Mouse (Mus musculus) MEL (cell line): Measurements from ENCODE around the gene Mmrn1. TPM values are rescaled to one million over a fixed set of nuclear protein-coding genes. Genes with fewer than 3 reads are reported as not detected.
"Not testable (repeated sequence)": the region's sequence is repeated elsewhere in the genome, so short reads cannot be mapped to it uniquely, and the experiment has no call there.

Experiments used
- DNase-seq: peaks from one replicate; pipeline ENCODE4 v3.0.0; 2011; ENCODE audit warnings: low read depth, low spot score
- H3K27ac ChIP-seq: 2 replicates; pipeline ENCODE4 v1.5.1; 2012; ENCODE audit warnings: low read depth, mild to moderate bottlenecking, control low read depth, low read length, moderate library complexity; ENCODE audit not compliant: control insufficient read depth
- H3K27me3 ChIP-seq, 2 experiments: fragments of 150-350 bp in 1 of 2; sonication (generic) in 1 of 2; 2 replicates each; pipeline ENCODE4 v1.6.1; 2012; ENCODE audit warnings: low read length in 2 of 2, mild to moderate bottlenecking in 2 of 2, improper control_type of control experiment in 1 of 2, moderate library complexity in 1 of 2; ENCODE audit not compliant: insufficient read depth in 2 of 2, control insufficient read depth in 1 of 2
- H3K36me3 ChIP-seq, 2 experiments: 2 replicates each; pipeline ENCODE4 v1.6.1; 2012 to 2014; ENCODE audit warnings: low read length in 2 of 2, improper control_type of control experiment in 1 of 2, inconsistent platforms in 1 of 2, mild to moderate bottlenecking in 1 of 2; ENCODE audit not compliant: insufficient read depth in 2 of 2, control insufficient read depth in 1 of 2
- H3K4me1 ChIP-seq, 2 experiments: fragments of 150-350 bp in 1 of 2; sonication (generic) in 1 of 2; 2 replicates each; pipeline ENCODE4 v1.6.1; 2012; ENCODE audit warnings: low read length in 2 of 2, improper control_type of control experiment in 1 of 2, mild to moderate bottlenecking in 1 of 2; ENCODE audit not compliant: insufficient read depth in 2 of 2, control insufficient read depth in 1 of 2
- H3K4me3 ChIP-seq, 2 experiments: fragments of 150-350 bp in 1 of 2; sonication (generic) in 1 of 2; 2 replicates each; pipeline ENCODE4 v1.5.1; 2012; ENCODE audit warnings: low read depth in 2 of 2, low read length in 2 of 2, mild to moderate bottlenecking in 2 of 2, moderate library complexity in 2 of 2, control low read depth in 1 of 2, improper control_type of control experiment in 1 of 2; ENCODE audit not compliant: control insufficient read depth in 1 of 2, insufficient read depth in 1 of 2
- H3K79me2 ChIP-seq: 2 replicates; pipeline ENCODE4 v1.6.1; 2012; ENCODE audit warnings: mild to moderate bottlenecking, low read length, moderate library complexity; ENCODE audit not compliant: control insufficient read depth, poor library complexity, insufficient read depth
- H3K9ac ChIP-seq: 2 replicates; pipeline ENCODE4 v1.6.1; 2012; ENCODE audit warnings: low read depth, mild to moderate bottlenecking, control low read depth, low read length, moderate library complexity; ENCODE audit not compliant: control insufficient read depth, poor library complexity, severe bottlenecking
- H3K9me3 ChIP-seq: fragments of 150-350 bp; sonication (generic); replicated peaks from 2 replicates; pipeline ENCODE4 v1.6.1; 2012; ENCODE audit warnings: mild to moderate bottlenecking, low read length, improper control_type of control experiment, moderate library complexity; ENCODE audit not compliant: insufficient read depth
- BHLHE40 ChIP-seq: IDR thresholded peaks from 2 replicates; pipeline ENCODE4 v1.6.1; 2012; ENCODE audit warnings: low read depth, mild to moderate bottlenecking, inconsistent platforms, low read length, improper control_type of control experiment, borderline replicate concordance
- CHD2 ChIP-seq: IDR thresholded peaks from 2 replicates; pipeline ENCODE4 v1.6.1; 2011; ENCODE audit warnings: low read length, improper control_type of control experiment
- E2F4 ChIP-seq: IDR thresholded peaks from 2 replicates; pipeline ENCODE4 v1.6.1; 2011; ENCODE audit warnings: low read depth, low read length, improper control_type of control experiment, borderline replicate concordance
- ELF1 ChIP-seq: IDR thresholded peaks from 2 replicates; pipeline ENCODE4 v1.6.1; 2014; ENCODE audit warnings: low read depth, mild to moderate bottlenecking, inconsistent platforms, low read length, improper control_type of control experiment, moderate library complexity
- EP300 ChIP-seq, 2 experiments: IDR thresholded peaks; 2 replicates each; pipeline ENCODE4 v1.6.1; 2011; ENCODE audit warnings: improper control_type of control experiment in 2 of 2, low read length in 2 of 2, low read depth in 1 of 2, mild to moderate bottlenecking in 1 of 2
- GABPA ChIP-seq: IDR thresholded peaks from 2 replicates; pipeline ENCODE4 v1.6.1; 2012; ENCODE audit warnings: low read depth, mild to moderate bottlenecking, inconsistent platforms, low read length, improper control_type of control experiment, moderate library complexity
- MEF2A ChIP-seq: IDR thresholded peaks from 2 replicates; pipeline ENCODE4 v1.6.1; 2014; ENCODE audit warnings: low read depth, mild to moderate bottlenecking, inconsistent platforms, low read length, improper control_type of control experiment; ENCODE audit not compliant: poor library complexity, insufficient replicate concordance, severe bottlenecking; ENCODE audit errors: extremely low read depth
- MXI1 ChIP-seq: IDR thresholded peaks from 2 replicates; pipeline ENCODE4 v1.6.1; 2011; ENCODE audit warnings: mild to moderate bottlenecking, low read depth, low read length, improper control_type of control experiment
- MYB ChIP-seq: IDR thresholded peaks from 2 replicates; pipeline ENCODE4 v1.6.1; 2011; ENCODE audit warnings: mild to moderate bottlenecking, low read depth, low read length, improper control_type of control experiment
- MYC ChIP-seq: IDR thresholded peaks from 2 replicates; pipeline ENCODE4 v1.6.1; 2011; ENCODE audit warnings: low read depth, mild to moderate bottlenecking, low read length, improper control_type of control experiment, moderate library complexity
- NELFE ChIP-seq: IDR thresholded peaks from 2 replicates; pipeline ENCODE4 v1.6.1; 2011; ENCODE audit warnings: low read depth, low read length, improper control_type of control experiment
- POLR2AphosphoS2 ChIP-seq: IDR thresholded peaks from 2 replicates; pipeline ENCODE4 v1.6.1; 2011; ENCODE audit warnings: low read length, improper control_type of control experiment
- POLR2AphosphoS5 ChIP-seq: IDR thresholded peaks from 2 replicates; pipeline ENCODE4 v1.6.1; 2012; ENCODE audit warnings: low read depth, borderline replicate concordance, mild to moderate bottlenecking, inconsistent platforms, low read length, moderate library complexity, mixed read lengths
- SMC3 ChIP-seq: IDR thresholded peaks from 2 replicates; pipeline ENCODE4 v1.6.1; 2011; ENCODE audit warnings: low read depth, low read length, improper control_type of control experiment
- TAL1 ChIP-seq: IDR thresholded peaks from 2 replicates; pipeline ENCODE4 v1.6.1; 2012; ENCODE audit warnings: mild to moderate bottlenecking, inconsistent platforms, low read length, moderate library complexity, mixed read lengths
- TCF12 ChIP-seq: IDR thresholded peaks from 2 replicates; pipeline ENCODE4 v1.6.1; 2014; ENCODE audit warnings: low read depth, mild to moderate bottlenecking, inconsistent platforms, low read length, improper control_type of control experiment, moderate library complexity
- ZNF384 ChIP-seq: IDR thresholded peaks from 2 replicates; pipeline ENCODE4 v1.6.1; 2012; ENCODE audit warnings: low read depth, mild to moderate bottlenecking, inconsistent platforms, low read length, improper control_type of control experiment
- polyA plus RNA-seq, 2 experiments: library from polyadenylated mRNA; stranded (reverse) in 1 of 2; unstranded in 1 of 2; fragments of >175 nt in 1 of 2; fragments of >200 nt in 1 of 2; gene quantifications; 2 replicates each; pipeline versions ENCODE4 v1.2.1 to v1.2.4; 2012; ENCODE audit warnings: low replicate concordance in 2 of 2, low read depth in 1 of 2; ENCODE audit not compliant: insufficient read length in 2 of 2, insufficient read depth in 1 of 2, missing spikeins in 1 of 2
- total RNA-seq: library from RNA; depleted of rRNA; stranded (reverse); fragments of 300-350 nt; gene quantifications from 2 replicates; pipeline ENCODE4 v1.2.3, GENCODE M21; 2012; rRNA removed

Mmrn1 gene
- total RNA-seq (not detected in 2 replicates), polyA plus RNA-seq (not detected)

DNA sequence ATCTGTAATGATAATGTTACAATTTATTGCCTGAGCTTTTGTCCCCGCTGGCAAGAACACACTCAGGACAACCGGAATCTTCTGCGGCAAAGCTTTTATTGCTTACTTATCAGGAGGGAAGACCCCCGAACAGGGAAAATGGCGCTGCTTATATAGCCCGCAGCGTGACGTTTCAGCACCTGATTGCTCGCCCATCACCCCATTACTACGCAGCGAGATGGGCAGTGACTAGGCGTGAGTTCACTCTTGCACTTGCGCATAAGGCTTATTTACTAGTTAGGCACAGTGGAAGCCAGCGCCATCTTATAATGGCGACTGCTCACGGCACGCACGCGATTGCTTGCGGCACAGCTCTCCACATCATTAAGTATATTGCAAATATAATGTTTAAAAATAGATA lies at the start of gene Mmrn1:
TSS of gene Mmrn1 (plus strand) at position 301 of the 400 bp plus-strand sequence.
- not testable (repeated sequence) for DNase-seq, H3K36me3 ChIP-seq, H3K4me1 ChIP-seq, H3K27ac ChIP-seq, H3K4me3 ChIP-seq, H3K9me3 ChIP-seq, H3K79me2 ChIP-seq, H3K27me3 ChIP-seq, H3K9ac ChIP-seq

DNA sequence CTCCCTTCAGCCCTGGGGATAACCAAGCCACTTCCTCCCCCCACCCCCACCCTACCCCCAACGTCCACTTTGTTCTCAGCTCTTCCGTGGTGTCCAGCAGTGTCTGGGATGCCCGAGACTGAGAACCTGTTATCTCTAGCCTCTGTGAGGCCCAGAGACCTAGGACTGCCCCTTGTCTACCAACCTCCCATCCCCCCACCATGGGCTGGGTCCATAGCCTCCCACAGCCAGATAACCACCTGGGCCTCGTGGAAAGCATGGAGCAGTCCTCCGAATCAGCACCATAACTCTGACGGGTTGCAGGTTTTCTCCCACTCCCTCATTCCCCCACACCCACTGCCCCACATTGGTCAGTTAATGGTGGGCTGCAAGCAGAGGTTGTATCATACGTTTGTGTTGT lies 44.4 kb upstream of the Mmrn1 start:
- no peaks in the 10 kb centered on the region for H3K9me3 ChIP-seq
- TF ChIP-seq NELFE (no peak), SMC3 (no peak), TAL1 (no peak), E2F4 (no peak), MYB (no peak), MYC (no peak), POLR2AphosphoS2 (no peak), TCF12 (no peak), CHD2 (no peak), BHLHE40 (no peak), EP300 (IDR thresholded peaks at IDR 0.05; ENCODE audit: low read depth in 1 of 2, low read length in 2 of 2) (no peak), MEF2A (no peak), GABPA (no peak), MXI1 (no peak), ELF1 (no peak), ZNF384 (no peak), POLR2AphosphoS5 (no peak)
- TF ChIP-seq, all 39 proteins: peak for 0
- no peak overlapping the region for H3K4me3 ChIP-seq
- H3K79me2 ChIP-seq = no peaks in the 10 kb centered on the region
- H3K27ac ChIP-seq = no peak overlapping the region
- H3K9ac ChIP-seq = no peak overlapping the region
- H3K36me3 ChIP-seq = no peaks in the 10 kb centered on the region
- no peaks in the 10 kb centered on the region for H3K27me3 ChIP-seq
- DNase-seq = no peak
- no peaks in the 10 kb centered on the region for H3K4me1 ChIP-seq
